Mouse (Mus musculus): Measurements from ENCODE around the gene Fgfr2.

GRCm38 (mm10) chr7:131478403-131478802 lies 1644.7 kb downstream of the Fgfr2 start:
- no peak for TF ChIP-seq CTCF (IDR thresholded peaks at IDR 0.05; ENCODE audit: control insufficient read depth, insufficient read depth, insufficient read length)
- TF ChIP-seq USF1 (IDR thresholded peaks at IDR 0.05; ENCODE audit: low read depth): no peak
- TF ChIP-seq MAX (IDR thresholded peaks at IDR 0.05): no peak
- TF ChIP-seq FOSL1 (IDR thresholded peaks at IDR 0.05; ENCODE audit: insufficient read depth, low read length, poor library complexity, severe bottlenecking): no peak
- TF ChIP-seq CEBPB (IDR thresholded peaks at IDR 0.05; ENCODE audit: low read depth): no peak
